ENCODE assay signal across 22 mouse cellular contexts in the genomic region with DNA sequence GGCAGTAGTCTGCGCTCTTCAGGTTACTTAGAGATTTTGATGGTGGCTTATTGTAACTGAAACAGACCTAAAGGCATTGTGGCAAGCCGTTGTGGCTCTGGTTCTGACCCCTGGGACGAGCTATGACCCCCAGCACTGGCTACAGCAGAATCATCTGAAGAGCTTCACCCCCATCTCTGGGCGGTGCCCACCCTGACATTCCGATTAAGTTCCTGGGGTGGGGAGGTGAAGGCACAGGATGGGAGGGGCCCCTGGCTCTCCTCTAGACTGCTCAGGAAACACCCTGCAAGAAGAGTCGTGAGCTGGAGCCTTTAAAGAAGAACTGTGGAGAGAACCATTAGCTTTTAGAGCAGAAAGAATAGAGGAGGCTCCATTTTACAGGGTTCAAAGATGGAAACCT. TPM values are rescaled to one million over a fixed set of nuclear protein-coding genes. Genes with fewer than 3 reads are reported as not detected.
A peak's percentile ranks its signal among the peaks of the same experiment; 100 is the strongest.
DNase-seq lines count a peak whose midpoint lies in the region; ATAC-seq and TF ChIP-seq lines count a peak whose summit lies in the region.
"Had no signal": no experiment of that assay in that cellular context is flagged by ENCODE, and none has a peak within 500 bp of the region (broad histone marks: within the 10 kb centered on the region; RNA-seq: fewer than 3 reads in every experiment).

No protein-coding gene starts in this region.

- DNase-seq in midbrain, embryonic 11.5 days (ENCODE audit: low spot score, missing footprints), result peak; percentile 8
- no peak for DNase-seq in midbrain, postnatal 0 days (ENCODE audit: low spot score)
- peak; percentile 71 for DNase-seq in ES-CJ7 (ENCODE audit: low read depth, low spot score)
- peak; percentile 74 for DNase-seq in ZHBTc4 (ENCODE audit: low read depth, low spot score)
- DNase-seq in embryo, embryonic 9.5 days (ENCODE audit: extremely low spot score), result no peak
- no peak for DNase-seq in right cerebral cortex, adult 2 months (ENCODE audit: low spot score in 2 of 2)
- DNase-seq in yolk sac, embryonic 10.5 days (ENCODE audit: low spot score), result no peak
- DNase-seq: adrenal gland, adult 2 months; adrenal gland, postnatal 10 days; adrenal gland, postnatal 25 days; cerebellum, adult 11-12 months; cerebellum, adult 2 months; cerebellum, adult 9-10 months; cerebellum, postnatal 10 days; cerebellum, postnatal 25 days had no signal

- H3K27ac ChIP-seq in midbrain, embryonic 11.5 days (ENCODE audit: low read depth, low read length), result no peak overlapping the region
- H3K27ac ChIP-seq in midbrain, postnatal 0 days (ENCODE audit: low read depth, low read length), result no peak overlapping the region
- H3K27ac ChIP-seq: embryonic facial prominence, embryonic 13.5 days; embryonic facial prominence, embryonic 15.5 days; forebrain, embryonic 10.5 days; forebrain, embryonic 12.5 days had no signal

- no peaks in the 10 kb centered on the region for H3K4me1 ChIP-seq in midbrain, embryonic 11.5 days (ENCODE audit: control insufficient read depth, insufficient read depth, low read length)
- no peaks in the 10 kb centered on the region for H3K4me1 ChIP-seq in midbrain, postnatal 0 days (ENCODE audit: insufficient read depth, low read length)
- H3K4me1 ChIP-seq: embryonic facial prominence, embryonic 15.5 days; forebrain, embryonic 10.5 days; forebrain, embryonic 12.5 days had no signal

- no peak overlapping the region for H3K4me2 ChIP-seq in midbrain, embryonic 11.5 days
- no peak overlapping the region for H3K4me2 ChIP-seq in midbrain, postnatal 0 days (ENCODE audit: low read depth, low read length, poor library complexity, severe bottlenecking)
- H3K4me2 ChIP-seq: embryonic facial prominence, embryonic 13.5 days; embryonic facial prominence, embryonic 15.5 days; forebrain, embryonic 12.5 days had no signal

- no peaks in the 10 kb centered on the region for H3K27me3 ChIP-seq in midbrain, embryonic 11.5 days (ENCODE audit: control insufficient read depth, insufficient read depth, low read length)
- no peaks in the 10 kb centered on the region for H3K27me3 ChIP-seq in midbrain, postnatal 0 days (ENCODE audit: insufficient read depth, low read length)
- H3K27me3 ChIP-seq: embryonic facial prominence, embryonic 13.5 days; embryonic facial prominence, embryonic 15.5 days had no signal

- no peak overlapping the region for H3K9ac ChIP-seq in midbrain, embryonic 11.5 days (ENCODE audit: low read length)
- no peak overlapping the region for H3K9ac ChIP-seq in midbrain, postnatal 0 days (replicated peaks; ENCODE audit: low read length, poor library complexity, severe bottlenecking)
- H3K9ac ChIP-seq: embryonic facial prominence, embryonic 13.5 days; embryonic facial prominence, embryonic 15.5 days; forebrain, embryonic 12.5 days had no signal

- no peak overlapping the region for H3K4me3 ChIP-seq in midbrain, embryonic 11.5 days (ENCODE audit: low read depth, low read length)
- no peak overlapping the region for H3K4me3 ChIP-seq in midbrain, postnatal 0 days (ENCODE audit: low read depth, low read length)
- H3K4me3 ChIP-seq: embryonic facial prominence, embryonic 13.5 days; embryonic facial prominence, embryonic 15.5 days; erythroblast, embryonic 14.5 days; forebrain, embryonic 10.5 days; forebrain, embryonic 12.5 days had no signal

- ATAC-seq in midbrain, embryonic 11.5 days (ENCODE audit: low FRiP score), result no peak
- ATAC-seq in midbrain, postnatal 0 days (ENCODE audit: low FRiP score), result no peak
- ATAC-seq: forebrain, embryonic 14.5 days; forebrain, embryonic 16.5 days had no signal

- no peaks in the 10 kb centered on the region for H3K9me3 ChIP-seq in midbrain, embryonic 11.5 days (ENCODE audit: control insufficient read depth, low read length)
- H3K9me3 ChIP-seq in midbrain, postnatal 0 days (ENCODE audit: low read length), result no peaks in the 10 kb centered on the region
- H3K9me3 ChIP-seq: embryonic facial prominence, embryonic 13.5 days; embryonic facial prominence, embryonic 15.5 days; forebrain, embryonic 10.5 days; forebrain, embryonic 12.5 days had no signal

- no peaks in the 10 kb centered on the region for H3K36me3 ChIP-seq in midbrain, embryonic 11.5 days (ENCODE audit: control insufficient read depth, insufficient read depth, low read length)
- H3K36me3 ChIP-seq in midbrain, postnatal 0 days (ENCODE audit: insufficient read depth, low read length), result no peaks in the 10 kb centered on the region
- H3K36me3 ChIP-seq: embryonic facial prominence, embryonic 13.5 days; embryonic facial prominence, embryonic 15.5 days; forebrain, embryonic 10.5 days; forebrain, embryonic 12.5 days had no signal

- WGBS in midbrain, embryonic 11.5 days, result 73% methylated on average over 6 of the region's 6 CpGs
- 80% methylated on average over 6 of the region's 6 CpGs for WGBS in midbrain, postnatal 0 days

- no peak for TF ChIP-seq CTCF in midbrain, postnatal 0 days (IDR thresholded peaks at IDR 0.05)

RNA-seq across cellular contexts. Expression of a gene that starts 6.2 kb away (rescaled TPM):
- polyA plus RNA-seq in midbrain, embryonic 11.5 days (2014; fragmentation: Nextera tagmentation; extraction: Ambion mirVana), result 2.4 and 3.8 TPM in 2 replicates
- 6.3 and 8.7 TPM in 2 replicates for total RNA-seq in midbrain, postnatal 0 days (2014; rRNA removed)
- polyA plus RNA-seq in midbrain, postnatal 0 days (2015; fragmentation: Nextera tagmentation; extraction: Ambion mirVana), result 11.4 and 13.6 TPM in 2 replicates
- polyA plus RNA-seq: erythroblast, embryonic 14.5 days had no signal

Comparison
In these comparisons a context has a peak if more than half of its experiments do, and no peak if none do; other contexts are left out.
1. DNase-seq: peak in midbrain, embryonic 11.5 days (single experiment), ES-CJ7 (single experiment) and ZHBTc4 (single experiment); none in midbrain, postnatal 0 days (single experiment), embryo, embryonic 9.5 days (single experiment), right cerebral cortex, adult 2 months (0 of 2) and yolk sac, embryonic 10.5 days (single experiment).